In genomic region chr6:86003405-86003925, GRCm38 (mm10) we compare ENCODE assay signal across 12 mouse cellular contexts. TPM values are rescaled to one million over a fixed set of nuclear protein-coding genes. Genes with fewer than 3 reads are reported as not detected.
A peak's percentile ranks its signal among the peaks of the same experiment; 100 is the strongest.
DNase-seq lines count a peak whose midpoint lies in the region; ATAC-seq and TF ChIP-seq lines count a peak whose summit lies in the region.
"Had no signal": no experiment of that assay in that cellular context is flagged by ENCODE, and none has a peak within 500 bp of the region (broad histone marks: within the 10 kb centered on the region; RNA-seq: fewer than 3 reads in every experiment).

No protein-coding gene starts in this region.

- peak; percentile 14 for DNase-seq in adrenal gland, postnatal 10 days
- no peak for DNase-seq in adrenal gland, adult 18-20 months (ENCODE audit: low spot score in 2 of 2)
- DNase-seq in midbrain, postnatal 0 days (ENCODE audit: low spot score), result no peak
- DNase-seq in midbrain, embryonic 14.5 days, result no peak
- peak; percentile 27 for DNase-seq in lung, postnatal 10 days
- peak; percentile 69 for DNase-seq in thymus, postnatal 4 days
- DNase-seq in frontal cortex, postnatal 10 days (ENCODE audit: low spot score in 2 of 2), result no peak

- H3K27me3 ChIP-seq in midbrain, postnatal 0 days (ENCODE audit: insufficient read depth, low read length), result no peaks in the 10 kb centered on the region
- H3K27me3 ChIP-seq in midbrain, embryonic 14.5 days (ENCODE audit: control insufficient read depth, insufficient read depth, low read length), result no peaks in the 10 kb centered on the region

- WGBS in midbrain, postnatal 0 days, result 75% methylated on average over 18 of the region's 18 CpGs
- 75% methylated on average over 18 of the region's 18 CpGs for WGBS in midbrain, embryonic 14.5 days

- H3K4me3 ChIP-seq in midbrain, postnatal 0 days (ENCODE audit: low read depth, low read length), result no peak overlapping the region
- no peak overlapping the region for H3K4me3 ChIP-seq in midbrain, embryonic 14.5 days (replicated peaks; ENCODE audit: low read depth, low read length)

- H3K4me1 ChIP-seq in midbrain, postnatal 0 days (ENCODE audit: insufficient read depth, low read length), result no peaks in the 10 kb centered on the region
- no peaks in the 10 kb centered on the region for H3K4me1 ChIP-seq in midbrain, embryonic 14.5 days (ENCODE audit: control insufficient read depth, insufficient read depth, low read length)

- H3K9me3 ChIP-seq in midbrain, postnatal 0 days (ENCODE audit: low read length), result no peaks in the 10 kb centered on the region
- H3K9me3 ChIP-seq in midbrain, embryonic 14.5 days (ENCODE audit: control insufficient read depth, low read length), result no peaks in the 10 kb centered on the region

- H3K4me2 ChIP-seq in midbrain, postnatal 0 days (ENCODE audit: low read depth, low read length, poor library complexity, severe bottlenecking), result no peak overlapping the region
- H3K4me2 ChIP-seq in midbrain, embryonic 14.5 days (ENCODE audit: low read length), result no peak overlapping the region

- no peak overlapping the region for H3K9ac ChIP-seq in midbrain, postnatal 0 days (replicated peaks; ENCODE audit: low read length, poor library complexity, severe bottlenecking)
- H3K9ac ChIP-seq in midbrain, embryonic 14.5 days (replicated peaks; ENCODE audit: low read length), result no peak overlapping the region

- ATAC-seq in midbrain, postnatal 0 days (ENCODE audit: low FRiP score), result no peak
- ATAC-seq in midbrain, embryonic 14.5 days (ENCODE audit: low FRiP score, low TSS enrichment), result no peak
- ATAC-seq in monocyte, adult 5-6 weeks (replicated peaks; ENCODE audit: insufficient number of reproducible peaks, low FRiP score, low TSS enrichment, poor library complexity, severe bottlenecking), result no peak

- no peaks in the 10 kb centered on the region for H3K36me3 ChIP-seq in midbrain, postnatal 0 days (ENCODE audit: insufficient read depth, low read length)
- no peaks in the 10 kb centered on the region for H3K36me3 ChIP-seq in midbrain, embryonic 14.5 days (ENCODE audit: control insufficient read depth, insufficient read depth, low read length)

- no peak overlapping the region for H3K27ac ChIP-seq in midbrain, postnatal 0 days (ENCODE audit: low read depth, low read length)
- H3K27ac ChIP-seq in midbrain, embryonic 14.5 days (replicated peaks; ENCODE audit: low read depth, low read length), result no peak overlapping the region

- TF ChIP-seq CTCF in midbrain, postnatal 0 days (IDR thresholded peaks at IDR 0.05), result peak; percentile 51

RNA-seq across cellular contexts. Expression of gene Figla, which starts 12.5 kb away (rescaled TPM):
- not detected for total RNA-seq in adrenal gland, postnatal 10 days (2021)
- not detected for total RNA-seq in adrenal gland, adult 18-20 months (2021)
- total RNA-seq in midbrain, postnatal 0 days (2014; rRNA removed), result not detected in 2 replicates
- polyA plus RNA-seq in midbrain, postnatal 0 days (2015; fragmentation: Nextera tagmentation; extraction: Ambion mirVana), result not detected in 2 replicates
- not detected in 2 replicates for polyA plus RNA-seq in midbrain, embryonic 14.5 days (2014; fragmentation: Nextera tagmentation; extraction: Ambion mirVana)
- not detected in 3 replicates for total RNA-seq in monocyte, adult 5-6 weeks (2017)
- total RNA-seq: CH12.LX had no signal
- polyA plus RNA-seq: embryonic facial prominence, embryonic 14.5 days; inflammation-experienced regulatory T-cells, adult 6 months; midbrain, embryonic 16.5 days had no signal

RNA-seq across cellular contexts. Expression of gene Add2, which starts 25.0 kb away (rescaled TPM):
- total RNA-seq in adrenal gland, postnatal 10 days (2021), result 10 to 100 TPM in 1 of 2 experiments, 1 to 10 TPM in 1; 5.3 to 11.8 TPM
- total RNA-seq in adrenal gland, adult 18-20 months (2021), result under 1 TPM; 0.80 to 0.90 TPM
- total RNA-seq in midbrain, postnatal 0 days (2014; rRNA removed), result 159 and 196 TPM in 2 replicates
- 118 and 124 TPM in 2 replicates for polyA plus RNA-seq in midbrain, postnatal 0 days (2015; fragmentation: Nextera tagmentation; extraction: Ambion mirVana)
- polyA plus RNA-seq in midbrain, embryonic 14.5 days (2014; fragmentation: Nextera tagmentation; extraction: Ambion mirVana), result 117 and 136 TPM in 2 replicates
- 0.11 to 0.29 TPM in 2 of 3 replicates, not detected in the other for total RNA-seq in monocyte, adult 5-6 weeks (2017)
- total RNA-seq: CH12.LX had no signal
- polyA plus RNA-seq: inflammation-experienced regulatory T-cells, adult 6 months had no signal

RNA-seq across cellular contexts. Expression of gene Dusp11, which starts 42.0 kb away (rescaled TPM):
- 10 to 100 TPM; 83.7 to 91.8 TPM for total RNA-seq in adrenal gland, postnatal 10 days (2021)
- total RNA-seq in adrenal gland, adult 18-20 months (2021), result 100 to 1,000 TPM; 107 to 157 TPM
- total RNA-seq in midbrain, postnatal 0 days (2014; rRNA removed), result 82.8 and 90.2 TPM in 2 replicates
- polyA plus RNA-seq in midbrain, postnatal 0 days (2015; fragmentation: Nextera tagmentation; extraction: Ambion mirVana), result 26.0 and 36.0 TPM in 2 replicates
- polyA plus RNA-seq in midbrain, embryonic 14.5 days (2014; fragmentation: Nextera tagmentation; extraction: Ambion mirVana), result 48.8 and 58.5 TPM in 2 replicates
- 75.8 to 124 TPM (median 81.0 TPM) in 3 replicates for total RNA-seq in monocyte, adult 5-6 weeks (2017)

Comparison
In these comparisons a context has a peak if more than half of its experiments do, and no peak if none do; other contexts are left out.
1. DNase-seq: peak in adrenal gland, postnatal 10 days (single experiment), lung, postnatal 10 days (single experiment) and thymus, postnatal 4 days (single experiment); none in adrenal gland, adult 18-20 months (0 of 2), midbrain, postnatal 0 days (single experiment), midbrain, embryonic 14.5 days (single experiment) and frontal cortex, postnatal 10 days (0 of 2).
2. RNA of gene Add2, which starts 25.0 kb away (total RNA-seq): 159 to 196 TPM in midbrain, postnatal 0 days; 5.3 to 11.8 TPM in adrenal gland, postnatal 10 days, 0.80 to 0.90 TPM in adrenal gland, adult 18-20 months and 0.11 to 0.29 TPM in monocyte, adult 5-6 weeks; every median in the first group is over 10 times any median in the second.